Mouse (Mus musculus): ENCODE measurements around the gene Ndufs6. TPM values are rescaled to one million over a fixed set of nuclear protein-coding genes. Genes with fewer than 3 reads are reported as not detected.

Gene Ndufs6
- polyA plus RNA-seq, 1 experiment from 2014 or later = 552 TPM

DNA sequence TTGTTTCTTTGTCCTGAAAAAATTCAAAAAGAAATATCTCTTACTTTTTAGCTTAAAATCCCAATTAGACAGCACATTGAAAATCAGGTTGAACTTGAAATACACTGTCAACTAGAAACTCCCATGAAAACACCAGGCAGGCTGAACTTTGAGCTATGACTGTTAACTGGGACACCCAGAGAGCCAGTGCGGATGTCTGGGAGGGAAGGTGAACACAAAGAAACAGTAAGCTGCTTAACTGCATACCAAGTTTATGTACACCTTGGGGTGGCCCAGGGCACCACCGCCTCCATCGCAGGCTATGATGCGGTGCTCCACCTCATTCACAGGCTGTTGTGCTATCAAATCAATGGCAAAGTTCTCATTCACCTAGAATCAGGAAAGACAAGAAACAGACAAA lies 8.3 kb downstream of the Ndufs6 start:
- ATAC-seq (replicated peaks; ENCODE audit: low FRiP score, low read depth) = no peak
- Histone ChIP-seq H3K4me3 (replicated peaks; ENCODE audit: low read depth, low read length) (no peak overlapping the region), H3K4me2 (ENCODE audit: low read length) (no peak overlapping the region), H3K27ac (no peak overlapping the region), H3K9ac (ENCODE audit: low read depth, low read length) (no peak overlapping the region), H3K4me1 (replicated peaks; ENCODE audit: insufficient read depth, low read length) (no peaks in the 10 kb centered on the region), H3K36me3 (ENCODE audit: insufficient read depth, low read length) (peaks cover 40% of the 10 kb centered on the region), H3K27me3 (ENCODE audit: insufficient read depth, low read length) (no peaks in the 10 kb centered on the region), H3K9me3 (replicated peaks; ENCODE audit: low read length) (no peaks in the 10 kb centered on the region)
- WGBS = 95% methylated on average over 4 of the region's 4 CpGs
- no peak for TF ChIP-seq CTCF (IDR thresholded peaks at IDR 0.05; ENCODE audit: low read depth)
- DNase-seq (ENCODE audit: low spot score) = no peak

DNA sequence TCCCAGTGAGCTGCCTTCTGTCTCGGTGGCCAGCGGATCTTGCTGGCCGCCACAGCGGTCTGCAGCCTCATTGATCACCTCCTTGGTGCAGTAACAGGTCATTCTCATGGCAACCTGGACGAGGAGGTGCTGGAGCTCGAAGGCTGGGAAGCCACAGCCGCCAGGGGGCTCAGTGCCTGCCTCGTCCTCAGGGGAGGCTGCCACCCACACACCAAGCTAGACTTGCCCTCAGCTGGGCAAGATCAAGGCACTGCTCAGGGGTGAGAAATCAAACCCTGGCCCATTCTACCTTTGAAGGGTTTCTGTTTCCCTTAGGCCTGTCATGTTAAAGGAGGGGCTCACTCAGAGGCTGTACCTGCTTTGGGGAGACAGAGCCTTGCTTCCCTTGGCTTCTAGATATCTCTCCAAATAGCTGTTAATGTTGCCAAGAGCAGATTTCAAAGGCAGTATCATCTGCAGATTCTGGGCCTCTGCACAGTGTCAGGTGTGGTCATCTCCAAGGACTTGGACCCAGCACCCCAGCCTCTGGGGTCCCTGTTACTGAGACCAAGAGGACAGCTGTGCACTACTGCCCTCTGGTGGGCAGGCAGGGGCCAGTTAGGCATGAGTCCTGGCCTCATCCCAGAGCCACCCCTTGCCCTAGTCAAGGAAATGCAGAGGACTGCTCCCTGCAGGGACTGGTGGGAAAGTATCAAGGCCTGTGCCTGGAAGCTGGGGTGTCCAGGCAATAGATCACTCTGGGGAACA lies 18.0 kb downstream of the Ndufs6 start:
- WGBS = 12% methylated on average over 8 of the region's 8 CpGs
- Histone ChIP-seq H3K9me3 (replicated peaks; ENCODE audit: low read length) (no peaks in the 10 kb centered on the region), H3K9ac (ENCODE audit: low read depth, low read length) (no peak overlapping the region), H3K4me2 (ENCODE audit: low read length) (no peak overlapping the region), H3K4me1 (replicated peaks; ENCODE audit: insufficient read depth, low read length) (no peaks in the 10 kb centered on the region), H3K27me3 (ENCODE audit: insufficient read depth, low read length) (no peaks in the 10 kb centered on the region), H3K4me3 (replicated peaks; ENCODE audit: low read depth, low read length) (no peak overlapping the region), H3K36me3 (ENCODE audit: insufficient read depth, low read length) (no peaks in the 10 kb centered on the region), H3K27ac (no peak overlapping the region)
- ATAC-seq (replicated peaks; ENCODE audit: low FRiP score, low read depth) (peak; percentile 55; the same call in 1 of the 2 replicates), DNase-seq (ENCODE audit: low spot score) (peak; percentile 65)
- peak; percentile 83 for TF ChIP-seq CTCF (IDR thresholded peaks at IDR 0.05; ENCODE audit: low read depth)

- no peaks in the 10 kb centered on the region for H3K4me1 ChIP-seq (replicated peaks; ENCODE audit: insufficient read depth, low read length)
- no peak overlapping the region for H3K4me2 ChIP-seq (ENCODE audit: low read length)
- H3K9me3 ChIP-seq (replicated peaks; ENCODE audit: low read length) = no peaks in the 10 kb centered on the region
- H3K9ac ChIP-seq (ENCODE audit: low read depth, low read length) = no peak overlapping the region
- no peak for TF ChIP-seq CTCF (IDR thresholded peaks at IDR 0.05; ENCODE audit: low read depth)
- no peak overlapping the region for H3K27ac ChIP-seq
- DNase-seq (ENCODE audit: low spot score) (no peak), ATAC-seq (replicated peaks; ENCODE audit: low FRiP score, low read depth) (no peak)
- H3K4me3 ChIP-seq (replicated peaks; ENCODE audit: low read depth, low read length) = no peak overlapping the region
- H3K36me3 ChIP-seq (ENCODE audit: insufficient read depth, low read length) = no peaks in the 10 kb centered on the region
- no peaks in the 10 kb centered on the region for H3K27me3 ChIP-seq (ENCODE audit: insufficient read depth, low read length)
- 78% methylated on average over 4 of the region's 4 CpGs for WGBS
Observed at GRCm38 (mm10) chr13:73306430-73306829, 21.9 kb downstream of the Ndufs6 start.

DNA sequence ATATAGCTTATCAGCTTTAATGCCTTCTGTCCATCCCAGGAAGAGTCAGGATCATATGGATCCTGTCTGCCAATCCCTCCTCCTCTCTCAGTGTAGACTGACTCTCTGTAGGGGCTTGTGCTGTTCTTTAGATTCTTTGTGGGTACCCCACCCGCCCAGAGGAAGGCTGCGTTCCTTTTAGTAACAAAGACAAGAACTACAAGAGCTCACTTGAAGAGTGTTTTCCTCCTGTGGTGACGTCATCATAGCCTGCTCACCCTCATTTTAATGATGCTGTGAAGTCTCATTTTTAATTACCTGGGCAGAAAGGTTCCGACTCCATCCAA lies 22.3 kb downstream of the Ndufs6 start:
- ATAC-seq (replicated peaks; ENCODE audit: low FRiP score, low read depth) = no peak
- no peak overlapping the region for H3K4me3 ChIP-seq (replicated peaks; ENCODE audit: low read depth, low read length)
- H3K4me2 ChIP-seq (ENCODE audit: low read length) = no peak overlapping the region
- H3K9ac ChIP-seq (ENCODE audit: low read depth, low read length) = no peak overlapping the region
- H3K36me3 ChIP-seq (ENCODE audit: insufficient read depth, low read length) = no peaks in the 10 kb centered on the region
- no peak for DNase-seq (ENCODE audit: low spot score)
- H3K27me3 ChIP-seq (ENCODE audit: insufficient read depth, low read length) = no peaks in the 10 kb centered on the region
- 80% methylated on average over 4 of the region's 4 CpGs for WGBS
- no peak overlapping the region for H3K27ac ChIP-seq
- no peak for TF ChIP-seq CTCF (IDR thresholded peaks at IDR 0.05; ENCODE audit: low read depth)
- H3K9me3 ChIP-seq (replicated peaks; ENCODE audit: low read length) = no peaks in the 10 kb centered on the region
- H3K4me1 ChIP-seq (replicated peaks; ENCODE audit: insufficient read depth, low read length) = no peaks in the 10 kb centered on the region

DNA sequence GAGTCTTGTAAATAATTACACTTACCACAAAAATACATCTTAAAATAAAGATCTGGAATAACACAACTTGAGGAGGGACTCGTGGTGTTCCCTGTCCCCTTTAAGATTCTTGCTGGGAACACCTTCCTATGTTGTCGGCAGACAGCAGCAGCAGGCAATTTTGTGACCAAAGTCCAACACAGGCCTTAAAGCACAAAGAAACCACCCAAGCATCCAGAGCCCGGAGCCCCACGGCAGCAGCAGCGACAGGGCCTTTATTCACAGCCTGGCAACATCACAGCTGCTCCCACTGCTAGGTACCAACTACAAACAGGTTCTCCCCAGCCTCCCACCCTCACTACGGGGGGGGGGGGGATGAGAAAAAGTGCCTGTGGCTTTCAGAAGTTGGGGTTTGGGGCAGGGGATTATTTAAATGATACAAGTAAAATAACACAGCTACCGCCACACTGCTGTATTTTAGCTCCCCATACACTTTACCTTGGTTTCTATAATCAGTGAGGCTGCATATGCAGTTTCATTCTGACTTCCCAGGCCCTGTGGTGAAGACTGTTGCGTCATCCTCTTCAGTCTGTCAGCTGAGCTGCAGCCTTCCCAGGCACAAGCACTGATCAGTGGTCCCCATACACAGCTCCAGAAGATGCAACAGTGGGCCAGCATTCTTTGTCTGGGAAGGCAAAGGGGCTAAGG lies 22.8 kb downstream of the Ndufs6 start:
- TF ChIP-seq CTCF (IDR thresholded peaks at IDR 0.05; ENCODE audit: low read depth) = no peak
- WGBS = 50% methylated on average over 8 of the region's 8 CpGs
- Histone ChIP-seq H3K27me3 (ENCODE audit: insufficient read depth, low read length) (no peaks in the 10 kb centered on the region), H3K4me3 (replicated peaks; ENCODE audit: low read depth, low read length) (no peak overlapping the region), H3K36me3 (ENCODE audit: insufficient read depth, low read length) (no peaks in the 10 kb centered on the region), H3K27ac (no peak overlapping the region), H3K4me1 (replicated peaks; ENCODE audit: insufficient read depth, low read length) (no peaks in the 10 kb centered on the region), H3K4me2 (ENCODE audit: low read length) (no peak overlapping the region), H3K9ac (ENCODE audit: low read depth, low read length) (no peak overlapping the region), H3K9me3 (replicated peaks; ENCODE audit: low read length) (no peaks in the 10 kb centered on the region)
- ATAC-seq (replicated peaks; ENCODE audit: low FRiP score, low read depth) (no peak; the same call in 1 of the 2 replicates), DNase-seq (ENCODE audit: low spot score) (no peak)

DNA sequence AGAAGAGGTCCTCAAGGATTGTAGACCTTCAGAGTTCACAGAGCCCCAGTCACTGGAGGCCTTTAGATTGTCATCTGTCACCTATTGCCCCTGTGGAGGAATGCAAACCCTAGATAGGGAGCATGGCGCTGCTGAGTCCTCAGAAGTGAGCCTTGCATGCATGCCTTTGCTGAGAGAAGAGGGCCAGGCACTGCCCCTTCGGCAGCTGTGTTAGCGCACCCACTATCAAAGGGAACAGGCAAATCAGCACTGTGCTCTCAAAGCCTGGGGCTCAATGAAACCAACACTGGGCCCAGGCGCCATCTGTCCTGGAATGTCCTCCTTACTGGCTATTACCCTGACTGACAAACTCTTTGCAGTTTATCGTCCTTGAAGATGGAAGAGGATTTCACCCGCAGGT lies 23.6 kb downstream of the Ndufs6 start:
- H3K4me3 ChIP-seq (replicated peaks; ENCODE audit: low read depth, low read length) = no peak overlapping the region
- WGBS = 47% methylated on average over 6 of the region's 6 CpGs
- ATAC-seq (replicated peaks; ENCODE audit: low FRiP score, low read depth) = no peak
- no peaks in the 10 kb centered on the region for H3K4me1 ChIP-seq (replicated peaks; ENCODE audit: insufficient read depth, low read length)
- H3K27me3 ChIP-seq (ENCODE audit: insufficient read depth, low read length) = no peaks in the 10 kb centered on the region
- H3K9ac ChIP-seq (ENCODE audit: low read depth, low read length) = no peak overlapping the region
- DNase-seq (ENCODE audit: low spot score) = no peak
- H3K4me2 ChIP-seq (ENCODE audit: low read length) = no peak overlapping the region
- H3K9me3 ChIP-seq (replicated peaks; ENCODE audit: low read length) = no peaks in the 10 kb centered on the region
- H3K27ac ChIP-seq = no peak overlapping the region
- H3K36me3 ChIP-seq (ENCODE audit: insufficient read depth, low read length) = no peaks in the 10 kb centered on the region
- no peak for TF ChIP-seq CTCF (IDR thresholded peaks at IDR 0.05; ENCODE audit: low read depth)
